Mouse (Mus musculus): ENCODE measurements around the gene Cmtm8. TPM values are rescaled to one million over a fixed set of nuclear protein-coding genes. Genes with fewer than 3 reads are reported as not detected.

Cmtm8 gene
- polyA plus RNA-seq, 1 experiment from 2014 or later: 17.6 TPM

- ATAC-seq (ENCODE audit: insufficient number of reproducible peaks, low FRiP score, low TSS enrichment, low read depth): no peak
- no peaks in the 10 kb centered on the region for H3K9me3 ChIP-seq (ENCODE audit: control insufficient read depth, low read length)
- H3K4me1 ChIP-seq (ENCODE audit: control insufficient read depth, insufficient read depth, low read length): 0 out of 2 replicates have a peak, but pooled peaks cover 5% of the 10 kb centered on the region
- no peak overlapping the region for H3K4me3 ChIP-seq (ENCODE audit: low read depth, low read length)
- H3K27ac ChIP-seq (replicated peaks; ENCODE audit: low read depth, low read length): no peak overlapping the region
- 85% methylated on average over 8 of the region's 8 CpGs for WGBS
- H3K4me2 ChIP-seq (ENCODE audit: low read depth, severe bottlenecking): no peak overlapping the region
- H3K27me3 ChIP-seq (ENCODE audit: control insufficient read depth, insufficient read depth, low read length): no peaks in the 10 kb centered on the region
- H3K9ac ChIP-seq (ENCODE audit: low read length): no peak overlapping the region
- no peaks in the 10 kb centered on the region for H3K36me3 ChIP-seq (ENCODE audit: control insufficient read depth, insufficient read depth, low read length)
- no peak for DNase-seq (ENCODE audit: low spot score)
These were observed 55.3 kb downstream of the Cmtm8 start for GRCm38 (mm10) chr9:114788697-114789096.

- 90% methylated on average over 7 of the region's 7 CpGs for WGBS
- H3K27ac ChIP-seq (replicated peaks; ENCODE audit: low read depth, low read length): no peak overlapping the region
- DNase-seq (ENCODE audit: low spot score) (no peak), ATAC-seq (ENCODE audit: insufficient number of reproducible peaks, low FRiP score, low TSS enrichment, low read depth) (no peak)
- no peaks in the 10 kb centered on the region for H3K36me3 ChIP-seq (ENCODE audit: control insufficient read depth, insufficient read depth, low read length)
- H3K9ac ChIP-seq (ENCODE audit: low read length): no peak overlapping the region
- H3K4me2 ChIP-seq (ENCODE audit: low read depth, severe bottlenecking): no peak overlapping the region
- H3K4me1 ChIP-seq (ENCODE audit: control insufficient read depth, insufficient read depth, low read length): 0 out of 2 replicates have a peak, but pooled peaks cover 5% of the 10 kb centered on the region
- no peaks in the 10 kb centered on the region for H3K9me3 ChIP-seq (ENCODE audit: control insufficient read depth, low read length)
- no peak overlapping the region for H3K4me3 ChIP-seq (ENCODE audit: low read depth, low read length)
- no peaks in the 10 kb centered on the region for H3K27me3 ChIP-seq (ENCODE audit: control insufficient read depth, insufficient read depth, low read length)
These were observed 56.2 kb downstream of the Cmtm8 start for GRCm38 (mm10) chr9:114787716-114788115.

- ATAC-seq (ENCODE audit: insufficient number of reproducible peaks, low FRiP score, low TSS enrichment, low read depth): no peak
- H3K9ac ChIP-seq (ENCODE audit: low read length): no peak overlapping the region
- H3K36me3 ChIP-seq (ENCODE audit: control insufficient read depth, insufficient read depth, low read length): no peaks in the 10 kb centered on the region
- no peak for DNase-seq (ENCODE audit: low spot score)
- H3K9me3 ChIP-seq (ENCODE audit: control insufficient read depth, low read length): no peaks in the 10 kb centered on the region
- H3K4me3 ChIP-seq (ENCODE audit: low read depth, low read length): no peak overlapping the region
- H3K27me3 ChIP-seq (ENCODE audit: control insufficient read depth, insufficient read depth, low read length): no peaks in the 10 kb centered on the region
- H3K4me1 ChIP-seq (ENCODE audit: control insufficient read depth, insufficient read depth, low read length): 0 out of 2 replicates have a peak, but pooled peaks cover 5% of the 10 kb centered on the region
- H3K4me2 ChIP-seq (ENCODE audit: low read depth, severe bottlenecking): no peak overlapping the region
- 94% methylated on average over 5 of the region's 5 CpGs for WGBS
- no peak overlapping the region for H3K27ac ChIP-seq (replicated peaks; ENCODE audit: low read depth, low read length)
These were observed 56.8 kb downstream of the Cmtm8 start for GRCm38 (mm10) chr9:114787134-114787533.

DNA sequence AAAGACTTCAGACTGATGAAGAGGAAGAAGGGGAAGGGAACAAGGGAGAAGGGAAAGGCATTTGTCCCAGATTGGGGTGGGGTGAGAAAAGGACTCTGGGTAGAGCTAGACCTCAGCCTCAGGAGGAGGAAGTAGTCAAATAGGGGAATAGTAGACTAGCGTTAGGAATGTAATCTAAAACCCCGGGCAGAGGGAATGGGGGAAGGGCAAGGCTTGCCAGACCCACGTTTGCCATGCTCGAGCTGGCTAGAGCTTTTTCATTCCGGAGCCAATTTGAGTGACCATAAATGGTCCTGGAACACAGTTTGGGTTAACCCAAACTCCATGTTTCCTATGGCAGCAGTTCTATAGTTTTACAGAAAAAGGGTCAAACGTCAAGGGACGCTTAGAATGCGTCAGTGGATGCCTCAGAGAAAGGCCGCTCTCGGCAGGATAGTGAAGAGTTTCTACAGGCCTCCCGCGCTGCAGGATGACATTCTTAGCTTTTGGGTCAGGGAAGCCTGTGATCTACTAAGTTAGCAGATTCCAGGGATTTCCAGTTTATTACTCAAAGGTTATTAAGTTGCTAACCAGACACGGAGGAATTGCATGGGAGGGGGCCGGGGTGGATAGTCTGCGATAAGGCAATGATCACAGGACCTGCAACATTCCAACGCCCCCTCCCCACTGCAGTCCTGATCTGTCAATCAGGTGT lies 58.4 kb downstream of the Cmtm8 start:
- Histone ChIP-seq H3K36me3 (ENCODE audit: control insufficient read depth, insufficient read depth, low read length) (no peaks in the 10 kb centered on the region), H3K4me3 (ENCODE audit: low read depth, low read length) (no peak overlapping the region), H3K9me3 (ENCODE audit: control insufficient read depth, low read length) (no peaks in the 10 kb centered on the region), H3K4me2 (ENCODE audit: low read depth, severe bottlenecking) (peak overlapping the region; percentile 24; the same call in 1 of the 2 replicates), H3K4me1 (ENCODE audit: control insufficient read depth, insufficient read depth, low read length) (0 out of 2 replicates have a peak, but pooled peaks cover 5% of the 10 kb centered on the region), H3K9ac (ENCODE audit: low read length) (0 out of 2 replicates have a peak overlapping the region, but pooled peaks have one; percentile 24), H3K27me3 (ENCODE audit: control insufficient read depth, insufficient read depth, low read length) (no peaks in the 10 kb centered on the region), H3K27ac (replicated peaks; ENCODE audit: low read depth, low read length) (peak overlapping the region; percentile 50)
- WGBS: 10% methylated on average over 16 of the region's 16 CpGs
- peak; percentile 53; the same call in 1 of the 2 replicates for ATAC-seq (ENCODE audit: insufficient number of reproducible peaks, low FRiP score, low TSS enrichment, low read depth)
- peak; percentile 73 for DNase-seq (ENCODE audit: low spot score)

DNA sequence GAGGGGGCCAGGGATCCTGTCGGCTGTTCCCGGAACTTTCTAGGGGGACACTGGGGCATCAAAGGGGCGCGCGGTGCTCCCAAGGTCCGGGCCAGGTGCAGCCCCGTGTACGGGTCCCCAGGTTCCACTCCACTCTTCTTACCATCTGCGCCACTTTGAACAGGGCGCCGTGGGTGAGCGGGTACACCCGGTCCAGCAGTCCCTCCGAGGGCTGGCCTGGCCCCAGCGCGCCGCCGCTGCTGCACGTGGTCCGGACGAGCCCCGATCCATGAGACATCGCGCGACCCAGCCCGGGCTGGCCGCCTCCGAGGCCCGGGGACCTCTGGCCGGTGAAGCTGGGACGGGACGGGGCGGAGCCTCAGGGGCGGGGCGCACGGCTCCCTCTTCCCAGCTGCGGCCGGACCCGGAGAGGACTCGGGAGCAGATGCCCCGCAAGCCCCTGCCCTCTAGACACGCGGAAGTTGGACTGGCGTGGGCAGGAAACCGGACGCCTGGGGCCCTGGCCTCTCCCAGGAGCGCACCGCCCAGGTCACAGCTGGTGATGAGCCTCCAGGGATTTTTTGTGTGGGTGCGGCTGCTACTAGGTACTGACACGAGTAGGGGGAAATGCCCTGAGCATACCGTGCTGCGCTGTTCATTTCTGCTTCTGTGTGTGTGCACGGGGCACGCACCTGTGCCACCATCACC lies 62.3 kb downstream of the Cmtm8 start, which contains the start of gene Cmtm7:
Gene Cmtm7, minus strand, starts transcription at position 331 of the 687 bp plus-strand sequence.
- H3K27me3 ChIP-seq (ENCODE audit: control insufficient read depth, insufficient read depth, low read length): no peaks in the 10 kb centered on the region
- peaks cover 5% of the 10 kb centered on the region; the same call in 1 of the 2 replicates for H3K4me1 ChIP-seq (ENCODE audit: control insufficient read depth, insufficient read depth, low read length)
- H3K4me3 ChIP-seq (ENCODE audit: low read depth, low read length): peak within 1 kb of the TSS; percentile 66
- H3K4me2 ChIP-seq (ENCODE audit: low read depth, severe bottlenecking): peak within 1 kb of the TSS; percentile 57
- no peaks in the 10 kb centered on the region for H3K36me3 ChIP-seq (ENCODE audit: control insufficient read depth, insufficient read depth, low read length)
- peak within 1 kb of the TSS; percentile 79 for H3K9ac ChIP-seq (ENCODE audit: low read length)
- DNase-seq (ENCODE audit: low spot score): peak; percentile 85
- WGBS: under 1% methylated on average over 52 of the region's 54 CpGs
- no peaks in the 10 kb centered on the region for H3K9me3 ChIP-seq (ENCODE audit: control insufficient read depth, low read length)
- peak within 1 kb of the TSS; percentile 79 for H3K27ac ChIP-seq (replicated peaks; ENCODE audit: low read depth, low read length)
- peak; percentile 78 for ATAC-seq (ENCODE audit: insufficient number of reproducible peaks, low FRiP score, low TSS enrichment, low read depth)

DNA sequence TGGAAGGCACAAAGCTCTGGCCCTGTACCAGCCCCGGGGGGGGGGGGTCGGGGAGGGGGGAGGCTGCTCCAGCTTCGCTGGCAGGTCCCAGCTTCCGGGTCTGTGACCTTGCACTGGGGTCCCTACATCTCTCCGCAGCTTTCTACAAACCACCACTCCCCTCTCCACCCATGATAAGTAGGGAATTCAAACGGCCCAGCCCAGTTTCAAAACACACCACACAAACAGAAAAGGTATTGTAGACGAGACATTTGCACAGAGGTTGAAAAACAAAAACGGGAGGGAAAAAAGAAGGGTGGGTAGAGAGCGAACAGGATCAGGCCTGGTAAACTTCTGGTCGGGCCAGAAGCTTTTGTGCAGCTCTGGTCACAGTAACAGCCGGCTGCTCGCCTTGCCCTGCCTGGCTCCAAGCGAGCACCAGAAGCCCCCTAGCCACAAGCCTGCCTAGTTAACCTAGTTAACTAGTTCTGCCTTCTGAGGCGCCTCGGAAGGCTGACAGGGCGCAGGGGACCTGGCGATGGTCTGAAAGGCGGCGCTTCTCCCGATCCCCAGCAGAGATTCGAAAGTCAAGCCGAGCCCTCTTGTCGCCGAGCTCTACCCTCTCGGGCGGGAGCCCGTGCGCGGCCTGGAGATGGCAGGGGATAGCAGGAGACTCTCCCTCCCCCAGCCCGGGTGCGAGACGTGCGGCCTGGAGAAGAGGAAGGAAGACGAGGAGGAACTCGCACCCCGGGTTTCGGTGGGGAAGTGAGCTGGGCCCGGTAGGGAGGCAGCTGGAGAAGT lies 63.0 kb downstream of the Cmtm8 start:
- peak overlapping the region; percentile 79 for H3K27ac ChIP-seq (replicated peaks; ENCODE audit: low read depth, low read length)
- WGBS: under 1% methylated on average over 36 of the region's 38 CpGs
- H3K4me1 ChIP-seq (ENCODE audit: control insufficient read depth, insufficient read depth, low read length): peaks cover 5% of the 10 kb centered on the region; the same call in 1 of the 2 replicates
- DNase-seq (ENCODE audit: low spot score) (peak; percentile 76), ATAC-seq (ENCODE audit: insufficient number of reproducible peaks, low FRiP score, low TSS enrichment, low read depth) (no peak)
- no peaks in the 10 kb centered on the region for H3K27me3 ChIP-seq (ENCODE audit: control insufficient read depth, insufficient read depth, low read length)
- no peaks in the 10 kb centered on the region for H3K36me3 ChIP-seq (ENCODE audit: control insufficient read depth, insufficient read depth, low read length)
- peak overlapping the region; percentile 66 for H3K4me3 ChIP-seq (ENCODE audit: low read depth, low read length)
- H3K9me3 ChIP-seq (ENCODE audit: control insufficient read depth, low read length): no peaks in the 10 kb centered on the region
- peak overlapping the region; percentile 57 for H3K4me2 ChIP-seq (ENCODE audit: low read depth, severe bottlenecking)
- H3K9ac ChIP-seq (ENCODE audit: low read length): peak overlapping the region; percentile 79

GRCm38 (mm10) chr9:114779984-114780745 lies 63.8 kb downstream of the Cmtm8 start:
- 20% methylated on average over 23 of the region's 23 CpGs for WGBS
- no peak overlapping the region for H3K27ac ChIP-seq (replicated peaks; ENCODE audit: low read depth, low read length)
- H3K4me2 ChIP-seq (ENCODE audit: low read depth, severe bottlenecking): peak overlapping the region; percentile 57
- peak overlapping the region; percentile 66 for H3K4me3 ChIP-seq (ENCODE audit: low read depth, low read length)
- ATAC-seq (ENCODE audit: insufficient number of reproducible peaks, low FRiP score, low TSS enrichment, low read depth): no peak
- peak overlapping the region; percentile 79; the same call in 1 of the 2 replicates for H3K9ac ChIP-seq (ENCODE audit: low read length)
- no peaks in the 10 kb centered on the region; the same call in 1 of the 2 replicates for H3K4me1 ChIP-seq (ENCODE audit: control insufficient read depth, insufficient read depth, low read length)
- peak; percentile 45 for DNase-seq (ENCODE audit: low spot score)
- no peaks in the 10 kb centered on the region for H3K36me3 ChIP-seq (ENCODE audit: control insufficient read depth, insufficient read depth, low read length)
- H3K9me3 ChIP-seq (ENCODE audit: control insufficient read depth, low read length): no peaks in the 10 kb centered on the region
- H3K27me3 ChIP-seq (ENCODE audit: control insufficient read depth, insufficient read depth, low read length): no peaks in the 10 kb centered on the region

Measured in limb, embryonic 11.5 days (tissue).